Mouse (Mus musculus) left cerebral cortex, postnatal 25 days (tissue): ENCODE data around the gene Pde11a. TPM values are rescaled to one million over a fixed set of nuclear protein-coding genes. Genes with fewer than 3 reads are reported as not detected.
A peak's percentile ranks its signal among the peaks of the same experiment; 100 is the strongest.

Experiments used
- DNase-seq, 2 experiments: peaks; one replicate each; pipeline ENCODE4 v3.0.0; 2022; ENCODE audit warnings: low spot score in 2 of 2, mixed read lengths in 1 of 2
- intact Hi-C: fragments of 180-260 bp; cut with DNase I; formaldehyde crosslinking; loops from one replicate; pipeline ENCODE4 v1.15.1; 2025
- total RNA-seq, 2 experiments: library from RNA; stranded (reverse); gene quantifications; 2 replicates each; pipeline ENCODE4 v1.2.3; 2021

The Pde11a gene
- total RNA-seq, 2 experiments from 2014 or later: 4.1 to 4.8 TPM

GRCm38 (mm10) chr2:76114734-76115133 is 223.8 kb downstream of the Pde11a start:
- intact Hi-C loops: loop anchor here (5.0 kb wide), 1 partner anchor 248 kb away; the partner anchor contains the start of gene Cyct
- DNase-seq: no peak

GRCm38 (mm10) chr2:76109653-76110052 is 228.9 kb downstream of the Pde11a start:
- no peak for DNase-seq
- intact Hi-C loops: no loop called here

- intact Hi-C loops: no loop called here
- DNase-seq: peak in 1 of 2 experiments; percentile 24
Observed at GRCm38 (mm10) chr2:76101889-76102602, 236.5 kb downstream of the Pde11a start.

GRCm38 (mm10) chr2:76100597-76100996 is 238.0 kb downstream of the Pde11a start:
- DNase-seq: no peak
- intact Hi-C loops: no loop called here

- peak in 1 of 2 experiments; percentile 23 for DNase-seq
- intact Hi-C loops: no loop called here
Observed at GRCm38 (mm10) chr2:76099726-76100347, 238.7 kb downstream of the Pde11a start.

- intact Hi-C loops: no loop called here
- no peak for DNase-seq
Observed at GRCm38 (mm10) chr2:76098381-76098780, 240.2 kb downstream of the Pde11a start.

- no peak for DNase-seq
- intact Hi-C loops: no loop called here
Observed at GRCm38 (mm10) chr2:76097847-76098246, 240.7 kb downstream of the Pde11a start.

GRCm38 (mm10) chr2:76097284-76097683 is 241.3 kb downstream of the Pde11a start:
- intact Hi-C loops: no loop called here
- no peak for DNase-seq

GRCm38 (mm10) chr2:76095861-76096260 is 242.7 kb downstream of the Pde11a start:
- DNase-seq: no peak
- intact Hi-C loops: no loop called here

GRCm38 (mm10) chr2:76090506-76090905 is 248.1 kb downstream of the Pde11a start:
- intact Hi-C loops: no loop called here

GRCm38 (mm10) chr2:76088844-76089243 is 249.7 kb downstream of the Pde11a start:
- intact Hi-C loops: no loop called here
- DNase-seq: no peak

More at GRCm38 (mm10) chr2:76090506-76090905, 248.1 kb downstream of the Pde11a start:
- DNase-seq: peak in 1 of 2 experiments; percentile 10

- peak in 1 of 2 experiments; percentile 13 for DNase-seq
Observed at GRCm38 (mm10) chr2:76088413-76088812, 250.2 kb downstream of the Pde11a start.

GRCm38 (mm10) chr2:76087170-76087569 is 251.4 kb downstream of the Pde11a start:
- intact Hi-C loops: no loop called here
- DNase-seq: no peak

More at GRCm38 (mm10) chr2:76088413-76088812, 250.2 kb downstream of the Pde11a start:
- intact Hi-C loops: no loop called here

GRCm38 (mm10) chr2:76084982-76085381 is 253.6 kb downstream of the Pde11a start:
- DNase-seq: no peak
- intact Hi-C loops: no loop called here

- DNase-seq: no peak
- intact Hi-C loops: no loop called here
Observed at GRCm38 (mm10) chr2:76083901-76084300, 254.7 kb downstream of the Pde11a start.

GRCm38 (mm10) chr2:76083396-76083795 is 255.2 kb downstream of the Pde11a start:
- intact Hi-C loops: no loop called here
- no peak for DNase-seq

GRCm38 (mm10) chr2:76081991-76082390 is 256.6 kb downstream of the Pde11a start:
- no peak for DNase-seq
- intact Hi-C loops: no loop called here

GRCm38 (mm10) chr2:76080549-76080948 is 258.0 kb downstream of the Pde11a start:
- intact Hi-C loops: no loop called here
- no peak for DNase-seq

GRCm38 (mm10) chr2:76076838-76077237 is 261.7 kb downstream of the Pde11a start:
- DNase-seq: no peak
- intact Hi-C loops: no loop called here

GRCm38 (mm10) chr2:76076047-76076446 is 262.5 kb downstream of the Pde11a start:
- intact Hi-C loops: no loop called here
- no peak for DNase-seq

GRCm38 (mm10) chr2:76073079-76073478 is 265.5 kb downstream of the Pde11a start:
- intact Hi-C loops: loop anchor here (5.0 kb wide), 1 partner anchor 281 kb away; no protein-coding TSS in a partner anchor
- no peak for DNase-seq
